Mouse (Mus musculus) mouse embryonic stem cell (cell line): Measurements from ENCODE around the gene Armc2.

ENCODE experiments used
- in situ Hi-C, 2 experiments: fragments of 300-500 bp; cut with MboI; formaldehyde crosslinking; loops; 1 replicate in 1 of 2; 3 replicates in 1 of 2; pipeline ENCODE4 v1.14.3; 2019 to 2020; ENCODE audit warnings: low sequenced_read_pairs in 2 of 2, low pct_unique_long_range_greater_than_20kb in 1 of 2, mixed read lengths in 1 of 2; ENCODE audit not compliant: unreplicated experiment in 1 of 2

Gene Armc2

DNA sequence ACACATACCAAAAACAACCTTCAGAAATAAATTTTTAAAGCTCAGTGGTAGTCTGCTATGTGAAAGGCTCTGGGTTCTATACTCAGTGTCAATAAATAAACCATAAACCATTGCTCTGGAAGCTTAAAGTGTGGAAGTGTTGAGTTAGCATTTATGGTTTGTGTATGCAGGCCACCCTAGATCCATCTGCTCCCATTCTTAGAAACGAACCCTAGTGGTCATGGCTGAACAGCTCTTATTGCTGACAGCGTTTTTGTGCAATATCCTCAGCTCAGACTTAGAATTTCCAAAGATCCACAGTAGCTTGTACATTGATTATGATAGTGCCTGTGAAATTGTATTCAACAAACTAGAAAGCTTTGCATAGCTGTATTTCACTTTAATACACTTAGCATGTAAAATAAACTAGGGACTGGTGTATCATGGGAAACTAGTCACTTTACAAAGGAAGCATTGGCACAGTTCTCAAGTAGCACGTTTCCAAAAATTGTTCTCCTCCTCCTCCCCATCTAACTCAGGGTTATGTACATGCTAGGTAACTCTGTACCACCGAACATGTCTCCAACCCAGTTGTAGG, 129.8 kb downstream of the Armc2 start:
- in situ Hi-C loops, result no loop called here

DNA sequence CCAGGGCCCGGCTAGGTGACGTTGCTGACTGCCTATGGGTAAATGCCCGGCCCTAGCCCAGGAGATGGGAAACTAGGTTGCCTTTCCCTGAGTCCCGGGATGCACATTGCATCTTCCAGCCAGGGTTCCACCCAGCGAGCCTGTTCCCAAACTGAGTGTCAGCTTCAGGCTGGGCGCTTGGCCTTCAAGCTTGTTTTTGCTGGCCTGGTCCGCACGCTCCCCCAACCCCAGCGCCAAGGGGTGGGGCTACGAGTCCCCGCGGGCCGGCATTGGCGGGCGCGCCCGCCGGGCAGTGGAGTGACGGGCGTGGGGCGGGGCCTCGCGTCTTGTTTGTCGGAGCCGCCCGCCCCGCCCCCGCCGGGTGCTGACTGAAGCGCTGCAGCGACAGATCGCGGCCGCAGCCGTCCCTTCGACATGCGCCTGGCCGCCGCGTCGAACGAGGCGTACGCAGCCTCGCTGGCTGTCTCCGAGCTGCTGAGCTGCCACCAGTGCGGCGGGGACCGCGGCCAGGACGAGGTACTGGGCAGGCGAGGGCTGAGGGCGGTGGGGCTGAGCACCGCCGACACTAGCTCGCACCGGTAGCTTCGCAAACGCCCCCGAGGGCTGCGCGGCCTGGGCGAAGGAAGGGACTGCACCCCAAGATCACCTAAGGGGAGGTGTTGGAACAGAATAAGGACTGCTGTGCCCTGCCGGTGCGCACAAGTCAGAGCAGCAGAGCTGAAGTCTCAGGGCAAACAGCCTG, 131.0 kb downstream of the Armc2 start:
- in situ Hi-C loops, result no loop called here

DNA sequence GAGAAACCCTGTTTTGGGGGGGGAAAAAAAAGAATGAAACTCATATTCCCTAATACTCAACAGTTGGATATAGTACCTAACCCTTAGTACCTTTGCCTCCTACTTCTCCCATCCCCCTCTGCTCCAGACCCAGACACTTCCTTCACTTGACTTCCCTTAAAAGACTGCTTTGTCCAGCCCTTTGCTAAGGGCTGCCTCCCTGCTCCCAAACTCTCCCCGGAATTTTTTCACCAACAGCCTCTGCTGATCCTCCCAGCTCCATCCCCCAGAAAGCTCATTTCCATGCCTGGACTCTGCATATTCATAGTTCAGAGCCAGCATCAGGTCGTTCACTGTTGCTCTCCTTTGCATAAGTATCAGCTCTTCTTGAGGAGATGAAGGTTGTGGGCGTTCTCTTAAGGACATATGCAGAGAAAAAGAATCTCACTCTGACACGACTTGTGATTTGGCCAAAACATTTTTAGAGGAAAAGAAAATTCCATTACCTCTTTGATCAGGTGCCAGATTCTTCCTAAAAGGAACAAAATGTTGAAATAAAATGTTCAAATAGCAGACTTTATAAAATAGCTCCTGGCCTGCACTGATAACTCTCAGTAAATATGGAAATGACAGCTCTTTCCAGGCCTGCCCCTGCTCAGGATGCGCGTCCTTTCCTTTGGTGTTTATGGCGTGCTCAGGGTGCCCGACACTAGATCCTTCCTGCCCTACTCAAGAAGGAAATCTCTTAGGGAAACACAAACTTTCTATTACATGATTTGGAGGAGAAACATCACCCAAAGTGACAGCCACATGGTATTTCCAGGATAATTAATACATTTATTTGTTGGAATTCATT, 134.3 kb downstream of the Armc2 start:
- in situ Hi-C loops, result no loop called here

DNA sequence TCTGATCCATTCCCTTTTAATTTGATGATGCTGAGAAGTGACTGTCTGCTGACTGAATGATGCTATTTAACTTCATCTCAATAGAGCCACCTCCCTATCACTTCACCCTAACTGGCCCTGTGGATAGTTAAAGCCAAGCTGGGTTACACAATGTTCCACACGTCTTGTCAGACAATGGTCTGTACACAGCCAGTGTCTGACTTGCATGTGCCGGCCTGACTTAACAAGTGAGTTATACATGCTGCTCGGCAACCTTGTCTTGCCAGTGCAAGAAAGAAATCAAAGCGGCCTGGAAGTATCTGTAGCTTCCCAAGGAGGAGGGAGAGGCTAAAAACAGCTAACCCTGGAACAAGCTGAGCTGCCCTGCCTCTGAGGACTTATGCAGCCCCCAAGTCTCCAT, 136.8 kb downstream of the Armc2 start:
- in situ Hi-C loops, result no loop called here

DNA sequence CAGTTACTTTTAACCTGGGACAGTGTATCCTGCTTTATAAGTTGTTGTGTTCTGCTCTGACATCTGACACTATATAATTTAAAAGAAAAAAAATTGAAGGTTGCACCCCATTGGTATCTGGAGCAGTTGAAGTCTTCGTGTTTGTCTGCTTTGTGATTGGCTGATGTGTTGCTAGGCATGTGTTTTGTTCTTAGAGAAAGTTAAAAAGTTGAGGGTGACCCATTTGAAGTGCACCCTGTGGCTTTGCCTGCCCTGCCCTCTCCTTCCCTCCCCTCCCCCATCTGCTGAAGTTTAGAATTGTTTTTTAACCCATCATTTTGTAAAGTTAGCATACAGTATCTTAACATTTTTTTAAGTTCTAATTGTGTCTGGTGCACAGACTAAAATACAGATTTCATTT, 137.5 kb downstream of the Armc2 start:
- in situ Hi-C loops, result no loop called here

DNA sequence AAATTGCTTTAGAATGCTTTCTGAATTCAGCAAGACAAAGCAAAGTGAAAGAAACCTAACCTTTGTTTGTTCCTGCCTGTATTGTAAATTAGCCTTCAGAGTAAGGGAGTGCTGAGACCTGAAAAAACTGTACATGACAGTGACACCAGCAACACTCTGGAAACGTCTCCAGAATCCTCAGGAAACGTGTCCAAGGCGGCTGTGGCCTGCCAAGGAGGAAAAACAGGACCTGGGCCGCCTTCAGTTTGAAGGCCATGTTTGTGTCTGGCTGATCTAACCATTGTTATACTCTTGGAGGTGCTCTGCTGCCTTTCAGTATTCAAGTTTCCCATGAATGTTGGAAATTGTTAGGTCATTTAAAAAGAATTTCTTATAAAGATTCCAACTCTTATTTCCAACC, 138.0 kb downstream of the Armc2 start:
- in situ Hi-C loops, result no loop called here

DNA sequence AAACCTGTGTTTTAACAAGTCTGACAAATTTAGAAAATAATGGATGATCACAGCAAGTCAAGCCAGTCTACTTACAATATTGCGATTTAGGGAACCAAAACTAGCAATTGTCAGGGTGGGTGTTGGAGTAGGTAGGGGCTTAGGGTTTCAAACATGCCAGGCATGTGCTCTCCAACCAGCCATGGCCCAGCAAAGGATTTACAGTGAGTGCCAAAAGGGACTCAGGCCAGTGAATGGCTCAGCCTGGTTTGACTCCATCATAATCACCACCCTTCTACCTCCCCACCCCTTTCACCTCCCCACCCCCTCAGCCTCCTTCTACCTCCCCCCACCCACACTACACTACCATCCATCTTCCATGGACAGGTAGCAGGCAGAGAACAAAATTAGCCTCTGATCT, 138.6 kb downstream of the Armc2 start:
- in situ Hi-C loops, result no loop called here

DNA sequence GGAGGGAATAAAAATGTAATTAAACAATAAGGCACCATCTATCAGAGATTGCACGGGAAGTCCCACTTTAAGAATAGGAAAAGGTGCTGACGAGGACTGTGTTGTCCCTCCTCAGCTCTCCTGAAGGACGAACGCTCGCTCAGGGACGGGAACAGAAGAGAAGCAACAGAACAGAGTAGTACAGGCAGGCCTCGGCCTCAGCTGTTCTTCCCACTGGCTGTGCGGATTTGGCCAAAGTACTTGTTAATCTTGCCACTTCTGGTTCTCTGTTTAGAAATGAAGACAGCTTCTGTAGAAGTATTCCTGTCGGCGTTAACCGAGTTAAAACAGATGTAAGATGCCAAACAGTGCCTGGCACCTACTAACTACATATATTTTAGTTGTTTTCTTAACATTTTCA, 139.9 kb downstream of the Armc2 start:
- in situ Hi-C loops, result no loop called here

DNA sequence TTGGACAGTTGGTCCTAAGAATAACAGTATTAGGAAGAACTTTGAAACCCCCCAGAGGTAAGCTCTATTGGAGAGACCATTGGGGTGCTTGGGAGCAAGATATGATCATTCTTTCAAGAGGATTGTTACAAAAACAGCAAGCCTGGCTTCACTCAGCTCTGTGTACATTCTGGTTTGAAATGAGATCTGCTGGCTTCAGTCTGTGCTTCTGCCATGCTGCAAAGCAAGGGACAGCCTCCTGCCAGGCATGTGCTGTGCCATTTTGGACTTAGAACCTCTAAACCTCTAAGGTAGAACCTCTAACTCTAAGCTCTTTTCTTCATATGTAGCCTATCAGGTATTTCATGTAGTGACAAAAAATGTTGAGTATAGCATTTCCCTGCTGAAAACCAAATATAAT, 142.6 kb downstream of the Armc2 start:
- in situ Hi-C loops, result no loop called here

DNA sequence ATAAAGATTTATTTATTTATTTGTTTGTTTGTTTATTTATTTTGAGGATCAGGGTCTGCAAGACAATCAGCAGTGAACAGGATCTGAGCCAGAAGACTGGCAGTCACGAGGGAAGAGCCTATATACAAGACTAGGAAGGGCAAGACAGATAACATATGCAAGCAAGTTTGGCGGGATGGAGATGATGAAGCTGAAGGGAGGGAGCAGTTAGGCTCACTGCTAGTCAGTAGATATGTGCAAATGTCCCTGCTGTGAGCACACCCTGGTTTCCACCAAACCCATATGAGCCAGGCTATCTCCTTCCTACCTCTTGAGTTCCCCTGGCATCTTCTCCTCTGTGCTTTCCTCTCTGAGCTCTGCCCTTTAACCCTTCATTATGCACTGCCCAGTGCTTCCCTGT, 146.7 kb downstream of the Armc2 start:
- in situ Hi-C loops, result no loop called here

DNA sequence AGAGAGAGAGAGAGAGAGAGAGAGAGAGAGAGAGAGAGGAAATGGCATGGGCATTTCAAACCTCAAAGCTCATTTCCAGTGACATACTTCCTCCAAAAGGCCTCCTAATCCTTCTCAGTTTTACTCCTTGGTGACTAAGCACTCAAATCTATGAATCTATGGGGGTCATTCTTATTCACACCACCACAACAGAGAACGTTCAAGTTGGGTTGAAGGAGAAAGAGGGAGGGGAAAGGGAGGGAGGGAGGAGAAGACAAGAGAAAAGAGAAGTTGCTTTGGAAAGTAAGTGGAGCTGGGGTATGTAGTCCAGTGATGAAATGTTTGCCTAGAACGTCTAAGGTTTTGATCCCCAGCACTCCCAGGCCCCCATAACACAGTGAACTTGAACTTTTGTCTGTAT, 148.1 kb downstream of the Armc2 start:
- in situ Hi-C loops, result no loop called here

DNA sequence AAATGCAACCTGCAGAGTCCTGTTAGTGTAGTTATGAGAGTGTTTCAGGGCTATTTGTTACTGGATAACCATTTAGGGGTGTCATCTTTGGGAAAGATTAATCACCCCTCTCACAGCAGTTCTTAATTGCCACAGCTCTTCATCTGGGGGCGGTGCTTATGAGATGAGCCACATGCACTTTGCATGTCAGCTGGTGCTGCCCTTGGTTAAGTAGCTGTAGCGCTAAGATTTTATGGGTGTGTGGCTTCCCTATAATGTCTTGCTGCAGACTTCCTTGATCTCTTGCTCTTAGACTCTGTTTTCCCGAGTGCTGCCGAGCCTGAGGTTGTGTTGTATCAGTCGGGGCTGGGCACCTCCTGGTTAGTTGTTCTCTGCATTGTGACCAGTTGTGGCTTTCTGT, 150.3 kb downstream of the Armc2 start:
- in situ Hi-C loops, result no loop called here

DNA sequence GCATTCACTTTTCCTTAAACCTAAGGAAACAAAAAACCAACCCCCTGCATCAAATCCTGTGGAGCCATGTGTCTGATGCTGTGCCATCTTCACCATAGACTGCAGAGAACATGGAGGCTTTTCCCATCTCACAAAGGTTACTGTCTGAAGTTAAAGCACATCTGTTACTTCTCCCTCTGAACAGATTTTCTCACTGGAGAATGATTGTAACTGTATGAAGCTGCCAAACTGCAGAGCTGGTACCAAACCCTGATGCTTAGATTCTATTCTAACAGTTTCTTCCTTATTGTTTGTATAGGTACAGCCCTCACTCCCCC, 151.4 kb downstream of the Armc2 start:
- in situ Hi-C loops, result no loop called here

DNA sequence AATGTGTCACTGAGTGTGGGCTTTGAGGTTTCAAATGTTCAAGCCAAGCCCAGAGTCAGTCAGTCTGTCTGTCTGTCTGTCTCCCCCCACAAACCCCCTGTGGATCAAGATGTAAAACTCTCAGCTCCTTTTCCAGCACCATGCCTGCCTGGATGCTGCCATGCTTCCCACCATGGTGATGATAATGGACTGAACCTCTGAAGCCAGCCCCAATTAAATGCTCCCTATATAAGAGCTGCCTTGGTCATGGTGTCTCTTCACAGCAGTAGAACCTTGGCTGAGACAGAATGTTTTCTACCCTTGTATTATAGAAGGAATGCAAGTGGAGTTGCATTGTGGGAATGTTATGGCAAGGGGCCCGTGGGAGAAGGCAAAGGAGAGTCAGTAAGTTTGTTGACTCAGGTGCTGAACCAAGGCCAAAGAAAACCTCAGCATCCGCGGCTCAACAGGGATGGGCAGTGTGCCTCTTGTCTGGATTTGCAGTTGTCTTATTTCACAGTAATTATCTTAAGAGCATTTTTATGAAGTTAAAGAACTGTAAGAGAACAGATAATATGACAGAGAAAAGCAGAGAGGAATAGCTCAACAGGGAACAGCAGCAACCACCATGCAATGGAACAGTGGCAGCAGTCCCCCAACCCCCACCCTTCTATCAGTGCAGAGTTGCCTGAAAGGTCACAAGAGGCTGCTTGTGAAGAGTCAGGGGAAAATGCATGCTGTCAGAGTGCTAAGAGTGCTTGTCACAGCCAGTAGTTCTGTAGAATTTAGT, 152.0 kb downstream of the Armc2 start:
- in situ Hi-C loops, result no loop called here
